Mouse (Mus musculus) midbrain, embryonic 11.5 days (tissue): ENCODE data around the gene Ifit1. TPM values are rescaled to one million over a fixed set of nuclear protein-coding genes. Genes with fewer than 3 reads are reported as not detected.

ENCODE experiments used
- ATAC-seq: fragments of 200-750 bp; cut with Nextera tagmentation; 2 replicates; pipeline ENCODE4 v1.8.0; 2017; ENCODE audit warnings: moderate TSS enrichment, moderate library complexity; ENCODE audit not compliant: low FRiP score
- DNase-seq: peaks from one replicate; pipeline ENCODE4 v3.0.0; 2015; ENCODE audit warnings: low spot score; ENCODE audit errors: missing footprints
- H3K27ac ChIP-seq: fragments of 300-500 bp; sonication (generic); 2 replicates; pipeline ENCODE4 v1.5.1; 2014; ENCODE audit warnings: low read depth, low read length
- H3K27me3 ChIP-seq: fragments of 300-500 bp; sonication (generic); 2 replicates; pipeline ENCODE4 v1.6.1; 2014; ENCODE audit warnings: mild to moderate bottlenecking, low read length, moderate library complexity, mixed read lengths; ENCODE audit not compliant: control insufficient read depth, insufficient read depth
- H3K36me3 ChIP-seq: fragments of 300-500 bp; sonication (generic); 2 replicates; pipeline ENCODE4 v1.6.1; 2014; ENCODE audit warnings: mild to moderate bottlenecking, low read length, moderate library complexity, mixed read lengths; ENCODE audit not compliant: control insufficient read depth, insufficient read depth
- H3K4me1 ChIP-seq: fragments of 300-500 bp; sonication (generic); 2 replicates; pipeline ENCODE4 v1.6.1; 2014; ENCODE audit warnings: low read length; ENCODE audit not compliant: control insufficient read depth, insufficient read depth
- H3K4me2 ChIP-seq: fragments of 300-500 bp; sonication (generic); 2 replicates; pipeline ENCODE4 v1.6.1; 2014; ENCODE audit warnings: mild to moderate bottlenecking, moderate library complexity
- H3K4me3 ChIP-seq: fragments of 300-500 bp; sonication (generic); 2 replicates; pipeline ENCODE4 v1.5.1; 2014; ENCODE audit warnings: low read depth, low read length
- H3K9ac ChIP-seq: fragments of 300-500 bp; sonication (generic); 2 replicates; pipeline ENCODE4 v1.6.1; 2014; ENCODE audit warnings: low read length
- H3K9me3 ChIP-seq: fragments of 300-500 bp; sonication (generic); 2 replicates; pipeline ENCODE4 v1.6.1; 2016; ENCODE audit warnings: low read length; ENCODE audit not compliant: control insufficient read depth
- WGBS: fragments of 180-500 bp; shearing (Covaris S2); extraction: QIAGEN DNeasy Blood & Tissue Kit; methylation state at CpG from one replicate; pipeline ENCODE4 v1.1.7; 2014; 5-methylcytosine and 5-hydroxymethylcytosine counted together
- polyA plus RNA-seq: library from polyadenylated mRNA; unstranded; fragments of >200 nt; fragmentation: Nextera tagmentation; extraction: Ambion mirVana; gene quantifications from 2 replicates; pipeline ENCODE4 v1.2.1, GENCODE M21; 2014

Gene Ifit1
- polyA plus RNA-seq, 1 experiment from 2014 or later = 0.36 TPM

GRCm38 (mm10) chr19:34699300-34699699 is 58.6 kb downstream of the Ifit1 start:
- H3K4me1 ChIP-seq = no peaks in the 10 kb centered on the region
- no peak overlapping the region for H3K4me2 ChIP-seq
- H3K4me3 ChIP-seq = no peak overlapping the region
- H3K27me3 ChIP-seq = no peaks in the 10 kb centered on the region
- H3K9me3 ChIP-seq = no peaks in the 10 kb centered on the region
- no peak for DNase-seq
- H3K36me3 ChIP-seq = no peaks in the 10 kb centered on the region
- H3K27ac ChIP-seq = no peak overlapping the region
- H3K9ac ChIP-seq = no peak overlapping the region
- 72% methylated on average over 2 of the region's 2 CpGs for WGBS
- no peak for ATAC-seq

Other genes with a start within 250 kb of the Ifit1 start
- 0.61 and 0.66 TPM in 2 replicates for gene Ch25h, start 165.7 kb upstream of the Ifit1 start, polyA plus RNA-seq
- 28.7 and 31.4 TPM in 2 replicates for gene Lipa, start 113.4 kb upstream of the Ifit1 start, polyA plus RNA-seq
- gene Ifit2, start 90.2 kb upstream of the Ifit1 start, polyA plus RNA-seq = 4.7 and 5.0 TPM in 2 replicates
- 0.50 and 0.78 TPM in 2 replicates for gene Ifit3, start 57.3 kb upstream of the Ifit1 start, polyA plus RNA-seq
- 0.22 and 0.33 TPM in 2 replicates for gene Ifit1bl1, start 38.9 kb upstream of the Ifit1 start, polyA plus RNA-seq
- gene Ifit3b, start 32.9 kb upstream of the Ifit1 start, polyA plus RNA-seq = 0.10 TPM in 1 of 2 replicates, not detected in the other
- 0.25 TPM in 1 of 2 replicates, not detected in the other for gene Ifit1bl2, start 128 bp upstream of the Ifit1 start, polyA plus RNA-seq
- gene Slc16a12, start 106.4 kb downstream of the Ifit1 start, polyA plus RNA-seq = 2.7 and 3.0 TPM in 2 replicates
- 10.4 and 10.5 TPM in 2 replicates for gene Pank1, start 238.6 kb downstream of the Ifit1 start, polyA plus RNA-seq